ENCODE assay signal across 9 mouse cellular contexts in genomic region chr5:27680476-27680875, GRCm38 (mm10).
DNase-seq lines count a peak whose midpoint lies in the region; ATAC-seq and TF ChIP-seq lines count a peak whose summit lies in the region.
"Had no signal": no experiment of that assay in that cellular context is flagged by ENCODE, and none has a peak within 500 bp of the region (broad histone marks: within the 10 kb centered on the region; RNA-seq: fewer than 3 reads in every experiment).

No protein-coding gene starts in this region.

- H3K9ac ChIP-seq in liver, embryonic 16.5 days (ENCODE audit: low read depth, low read length): no peak overlapping the region

- TF ChIP-seq CTCF in bone marrow macrophage, adult 2 months (IDR thresholded peaks at IDR 0.05; ENCODE audit: low read depth, low read length): peak; percentile 48

- no peak overlapping the region for H3K4me3 ChIP-seq in bone marrow macrophage, adult 2 months (ENCODE audit: insufficient read depth, low read length)
- H3K4me3 ChIP-seq in liver, embryonic 16.5 days (ENCODE audit: low read depth, low read length): no peak overlapping the region
- H3K4me3 ChIP-seq: megakaryocyte, embryonic 14.5 days had no signal

- H3K27ac ChIP-seq in bone marrow macrophage, adult 2 months (ENCODE audit: insufficient read depth, low read depth, low read length): no peak overlapping the region
- H3K27ac ChIP-seq in liver, embryonic 16.5 days (ENCODE audit: low read length): no peak overlapping the region

- H3K36me3 ChIP-seq in liver, embryonic 16.5 days (ENCODE audit: control insufficient read depth, insufficient read depth): no peaks in the 10 kb centered on the region

- WGBS in liver, embryonic 16.5 days (ENCODE audit: insufficient replicate concordance): 27% methylated on average over 5 of the region's 5 CpGs

- ATAC-seq in CD4-positive, CD25-positive, alpha-beta regulatory T cell, adult 4 months: no peak
- ATAC-seq in erythroblast, adult 5-6 weeks (replicated peaks; ENCODE audit: low FRiP score, poor library complexity, severe bottlenecking): peak; percentile 88
- peak; percentile 39; the same call in 1 of the 2 replicates for ATAC-seq in liver, embryonic 16.5 days (ENCODE audit: low read depth)

- DNase-seq in CD4-positive, CD25-positive, alpha-beta regulatory T cell, adult 2 months (ENCODE audit: low read depth, low spot score): peak; percentile 25
- peak; percentile 26 for DNase-seq in left cerebral cortex, postnatal 4 days
- DNase-seq in left cerebral cortex, adult 9 months (ENCODE audit: low spot score in 2 of 2): no peak
- peak; percentile 52 for DNase-seq in thymus, postnatal 4 days

- intact Hi-C loops in left cerebral cortex, postnatal 4 days (cut with DNase I): no loop called here

- no peaks in the 10 kb centered on the region for H3K9me3 ChIP-seq in liver, embryonic 16.5 days (replicated peaks; ENCODE audit: control insufficient read depth, low read length)

- no peak overlapping the region for H3K4me2 ChIP-seq in liver, embryonic 16.5 days (ENCODE audit: low read depth, low read length)

- no peaks in the 10 kb centered on the region for H3K27me3 ChIP-seq in liver, embryonic 16.5 days (ENCODE audit: control insufficient read depth, insufficient read depth, low read depth, low read length)

- TF ChIP-seq POLR2A in bone marrow macrophage, adult 2 months (IDR thresholded peaks at IDR 0.05; ENCODE audit: borderline replicate concordance, low read depth, low read length): no peak

- H3K4me1 ChIP-seq in bone marrow macrophage, adult 2 months (ENCODE audit: control insufficient read depth, insufficient read depth, low read length): no peaks in the 10 kb centered on the region
- H3K4me1 ChIP-seq in liver, embryonic 16.5 days (ENCODE audit: control insufficient read depth, low read depth, low read length): no peaks in the 10 kb centered on the region

Comparison
In these comparisons a context has a peak if more than half of its experiments do, and no peak if none do; other contexts are left out.
1. DNase-seq: peak in CD4-positive, CD25-positive, alpha-beta regulatory T cell, adult 2 months (single experiment), left cerebral cortex, postnatal 4 days (single experiment) and thymus, postnatal 4 days (single experiment); none in left cerebral cortex, adult 9 months (0 of 2).